Mouse (Mus musculus) splenic B cell, adult 2 months (primary cell): Measurements from ENCODE around the gene Kcnn1.

Experiments
- DNase-seq: peaks from one replicate; pipeline ENCODE4 v3.0.0-alpha.2; 2011; ENCODE audit warnings: low read depth, low spot score
- H3K27me3 ChIP-seq: 2 replicates; pipeline ENCODE4 v1.6.1; 2012; ENCODE audit warnings: mild to moderate bottlenecking, low read length, moderate library complexity, mixed read lengths; ENCODE audit not compliant: control insufficient read depth, poor library complexity, insufficient read depth, severe bottlenecking
- H3K36me3 ChIP-seq: 2 replicates; pipeline ENCODE4 v1.6.1; 2012; ENCODE audit warnings: mild to moderate bottlenecking, low read length, moderate library complexity, mixed read lengths; ENCODE audit not compliant: control insufficient read depth, poor library complexity, insufficient read depth, severe bottlenecking

Gene Kcnn1

DNA sequence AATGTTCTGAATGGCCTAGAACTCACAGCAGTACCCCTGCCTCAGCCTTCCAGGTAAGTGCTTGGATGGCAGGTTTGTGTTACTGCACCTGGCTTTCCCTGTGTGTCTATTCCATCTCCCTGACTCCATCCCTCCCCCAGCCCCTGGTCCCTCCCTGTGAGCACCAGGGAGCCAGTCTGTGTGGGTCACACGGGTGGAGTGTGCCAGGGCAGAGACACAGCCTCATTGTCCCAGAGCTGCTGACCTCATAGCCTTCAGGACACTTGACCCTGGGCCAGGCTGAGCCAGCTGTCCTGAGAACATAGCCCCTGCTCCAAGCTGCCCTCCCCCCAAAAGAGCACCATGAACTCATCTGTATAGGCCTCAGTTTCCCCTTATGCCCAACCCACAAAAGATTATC, 55.8 kb downstream of the Kcnn1 start:
- no peak for DNase-seq
- no peaks in the 10 kb centered on the region for H3K36me3 ChIP-seq
- H3K27me3 ChIP-seq, result no peaks in the 10 kb centered on the region

DNA sequence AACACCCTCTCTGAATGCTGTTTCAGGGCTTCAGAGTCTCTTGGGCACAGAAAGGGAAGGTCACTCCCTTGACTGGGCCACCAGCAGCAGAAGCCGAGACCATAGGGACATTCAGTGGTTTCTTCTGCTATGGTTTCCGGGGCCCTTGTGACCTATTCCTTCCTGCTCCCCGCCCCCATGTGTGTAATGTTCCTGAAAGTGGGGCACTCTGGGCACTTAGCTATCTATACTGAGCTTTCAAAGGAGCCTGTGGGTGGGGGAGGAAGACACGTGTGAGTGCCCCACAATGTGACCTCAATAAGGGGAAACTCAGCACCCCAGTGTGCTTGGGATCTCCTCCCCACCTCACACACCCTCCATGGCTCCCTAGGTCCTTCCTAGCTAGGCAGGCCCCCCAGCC, 56.5 kb downstream of the Kcnn1 start:
- Histone ChIP-seq H3K36me3 (no peaks in the 10 kb centered on the region), H3K27me3 (no peaks in the 10 kb centered on the region)
- peak; percentile 82 for DNase-seq

DNA sequence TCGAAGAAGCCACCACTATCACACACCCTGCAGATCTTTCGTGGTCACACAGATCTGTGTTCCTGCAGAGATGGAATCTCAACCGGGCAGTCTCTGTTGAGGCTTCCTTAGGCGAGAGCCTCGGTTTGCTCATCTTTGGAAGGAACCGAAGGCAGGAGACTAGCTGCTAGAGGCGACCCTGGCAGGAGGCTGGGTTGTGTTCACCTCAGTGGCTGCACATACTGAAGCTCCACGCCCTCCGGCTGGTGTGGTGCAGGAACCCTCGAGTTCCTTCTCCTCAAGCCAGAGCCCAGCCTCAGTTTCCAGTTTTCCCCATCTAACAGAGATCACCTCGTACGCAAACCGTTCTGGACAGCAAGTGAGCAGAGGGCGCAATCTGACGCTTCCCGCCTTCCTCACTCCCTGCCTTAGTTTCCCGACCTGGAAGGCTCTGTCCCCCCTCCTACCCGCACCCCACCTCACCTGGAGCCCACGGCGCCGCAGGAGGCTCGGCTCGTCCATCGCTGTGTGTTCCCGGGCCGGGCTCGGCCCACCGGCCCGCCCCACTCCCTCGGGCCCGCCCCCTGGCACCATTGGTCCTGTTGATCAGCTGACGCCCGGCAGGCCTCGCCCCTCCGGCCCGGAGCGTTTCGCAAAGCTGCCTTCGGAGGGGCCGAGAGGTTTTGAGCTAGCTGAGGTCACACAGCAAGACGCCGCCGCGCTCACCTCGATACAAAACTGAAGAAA, 58.4 kb downstream of the Kcnn1 start, which contains the start of gene Mast3:
Gene Mast3 (minus strand): TSS at position 574 of the 726 bp plus-strand sequence.
- peak; percentile 88 for DNase-seq
- H3K27me3 ChIP-seq, result no peaks in the 10 kb centered on the region
- H3K36me3 ChIP-seq, result no peaks in the 10 kb centered on the region

DNA sequence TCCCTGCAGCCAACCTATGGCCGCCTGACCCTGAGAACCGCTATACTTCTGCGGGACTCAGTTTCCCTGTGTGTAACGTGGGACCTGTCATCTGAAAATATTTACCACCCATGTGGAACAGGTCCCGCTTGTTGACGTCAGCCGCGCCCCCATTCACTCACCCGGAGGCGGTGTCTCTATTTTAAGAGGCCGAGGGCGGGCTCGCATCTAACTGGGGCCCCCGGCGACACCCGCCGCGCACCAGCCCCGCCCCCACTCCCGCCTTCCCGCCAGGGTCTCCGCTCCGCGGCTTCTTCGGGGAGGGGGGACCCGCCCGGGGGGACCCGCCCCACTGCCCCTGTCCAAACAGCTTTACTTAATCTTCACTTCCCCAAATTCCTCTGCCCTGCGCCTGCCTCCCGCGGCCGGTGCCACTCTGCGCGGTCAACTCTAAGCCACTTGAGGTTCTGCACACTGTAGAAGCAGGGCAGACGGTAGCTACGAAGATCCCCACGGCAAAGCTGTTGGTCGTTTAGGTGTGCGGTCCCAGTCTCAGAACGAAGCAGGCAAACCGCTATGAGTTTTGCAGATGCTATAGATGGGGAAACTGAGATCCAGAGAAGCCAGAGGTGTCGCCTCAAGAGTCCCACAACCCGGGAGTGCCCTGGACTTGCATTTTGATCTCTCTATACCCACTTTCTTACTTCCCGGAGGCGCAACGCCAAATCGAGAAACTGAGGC, 59.1 kb downstream of the Kcnn1 start:
- peaks cover 1% of the 10 kb centered on the region; the same call in 1 of the 2 replicates for H3K36me3 ChIP-seq
- peak; percentile 76 for DNase-seq
- no peaks in the 10 kb centered on the region for H3K27me3 ChIP-seq

DNA sequence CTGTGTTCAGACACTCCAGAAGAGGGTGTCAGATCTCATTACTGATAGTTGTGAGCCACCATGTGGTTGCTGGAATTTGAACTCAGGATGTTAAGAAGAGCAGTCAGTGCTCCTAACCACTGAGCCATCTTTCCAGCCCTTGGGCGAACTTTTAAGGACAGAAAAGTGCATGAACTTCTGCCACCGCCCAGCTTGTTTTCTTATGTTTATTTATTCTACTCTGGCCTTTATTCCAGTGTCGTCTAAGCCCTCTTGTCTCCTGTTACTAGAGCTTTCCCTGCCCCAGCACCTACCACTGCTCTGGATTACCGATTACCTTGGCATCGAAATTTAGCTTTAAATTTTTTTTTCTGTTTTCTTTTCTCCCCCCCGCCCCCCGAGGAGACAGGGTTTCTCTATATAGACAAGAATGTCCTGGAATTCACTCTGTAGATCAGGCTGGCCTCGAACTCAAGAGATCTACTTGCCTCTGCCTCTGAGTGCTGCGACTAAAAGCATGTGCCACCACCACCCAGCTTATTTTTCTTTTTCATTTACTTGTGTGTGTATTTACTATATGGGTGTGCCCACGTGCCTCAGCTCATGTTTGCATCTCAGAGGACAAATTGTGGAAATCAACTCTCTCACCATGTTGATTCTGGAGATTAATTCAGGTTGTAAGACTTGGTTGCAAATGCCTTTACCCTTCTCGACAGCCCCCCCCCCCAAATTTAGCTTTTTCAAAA, 60.1 kb downstream of the Kcnn1 start:
- no peaks in the 10 kb centered on the region for H3K27me3 ChIP-seq
- DNase-seq, result no peak
- H3K36me3 ChIP-seq, result peaks cover 1% of the 10 kb centered on the region; the same call in 1 of the 2 replicates

DNA sequence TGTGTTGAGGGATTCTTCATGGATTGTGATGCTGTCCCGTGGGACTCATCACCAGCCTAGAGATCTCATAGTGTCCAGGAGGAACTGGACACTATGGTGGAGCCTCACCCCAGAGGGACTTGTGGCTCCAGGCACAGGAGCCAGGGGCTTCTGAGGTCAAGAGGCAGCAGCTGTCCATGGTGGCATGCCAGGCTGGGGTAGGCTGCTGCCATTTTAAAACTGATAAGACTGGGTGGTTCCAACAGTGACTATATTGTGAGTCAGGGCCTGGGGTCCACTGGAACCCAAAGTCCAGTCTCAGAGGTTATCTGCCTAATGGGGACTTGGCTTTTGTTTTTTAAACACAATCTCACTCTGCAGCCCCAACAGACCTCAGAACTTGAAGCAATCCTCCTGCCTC, 61.2 kb downstream of the Kcnn1 start:
- no peak for DNase-seq
- Histone ChIP-seq H3K36me3 (peaks cover 1% of the 10 kb centered on the region; the same call in 1 of the 2 replicates), H3K27me3 (no peaks in the 10 kb centered on the region)

DNA sequence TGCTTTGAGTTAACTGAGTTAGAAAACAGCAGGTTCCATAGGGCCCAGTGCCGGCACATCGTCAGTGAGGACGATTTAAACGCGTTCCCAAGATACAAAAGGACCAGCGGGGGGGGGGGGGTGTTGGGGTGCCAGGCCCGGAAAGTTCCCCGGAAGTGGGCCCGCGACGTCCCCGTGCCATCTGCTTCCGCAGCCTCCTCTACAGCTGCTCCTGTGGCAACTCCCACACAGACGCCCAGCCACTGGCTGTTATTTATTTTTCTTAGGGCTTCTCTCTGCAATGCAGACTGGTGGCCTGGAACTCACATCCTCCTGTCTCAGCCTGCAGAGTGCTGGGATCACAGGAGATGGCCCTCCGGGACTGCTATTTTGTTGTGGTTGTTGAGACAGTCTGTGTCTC, 61.9 kb downstream of the Kcnn1 start:
- Histone ChIP-seq H3K27me3 (no peaks in the 10 kb centered on the region), H3K36me3 (peaks cover 1% of the 10 kb centered on the region; the same call in 1 of the 2 replicates)
- DNase-seq, result peak; percentile 53

DNA sequence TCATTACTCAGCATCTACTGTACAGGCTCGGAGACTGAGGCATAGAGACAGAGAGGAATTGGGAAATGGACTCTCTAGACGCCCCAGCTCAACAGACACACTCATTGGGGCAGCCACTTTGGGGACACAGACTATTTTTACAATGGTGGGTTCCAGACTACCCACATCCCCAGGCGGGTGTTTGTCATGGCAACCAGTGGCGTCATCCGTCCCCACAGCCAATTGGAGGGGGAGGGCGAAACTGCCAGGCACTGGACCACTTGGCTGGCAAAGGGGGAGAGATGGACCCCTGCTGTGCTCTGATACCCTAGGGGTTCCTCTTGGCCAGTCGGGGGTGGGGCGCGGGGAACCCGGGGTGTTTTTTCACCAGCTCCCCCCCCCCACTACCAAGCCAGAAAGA, 62.4 kb downstream of the Kcnn1 start:
- no peaks in the 10 kb centered on the region for H3K27me3 ChIP-seq
- peaks cover 1% of the 10 kb centered on the region; the same call in 1 of the 2 replicates for H3K36me3 ChIP-seq
- DNase-seq, result no peak

DNA sequence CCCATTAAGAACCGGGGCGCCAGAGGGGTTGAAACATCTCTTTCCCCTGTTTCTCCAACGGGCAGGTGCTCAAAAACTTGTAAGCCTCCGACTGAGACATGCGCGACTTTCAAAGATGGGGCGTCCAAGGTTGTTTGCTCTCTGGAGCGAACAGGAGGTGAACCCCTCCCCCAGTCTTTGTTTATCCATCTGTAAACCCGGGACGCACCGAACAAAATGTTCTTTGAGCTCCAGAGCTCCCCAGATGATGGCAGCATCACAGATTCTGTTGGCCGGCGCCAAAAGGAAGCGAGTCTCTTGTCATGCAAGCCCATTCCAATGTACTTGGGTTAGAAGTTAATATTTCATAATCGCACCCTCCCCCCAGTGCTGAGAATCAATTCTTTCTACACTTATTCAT, 64.8 kb downstream of the Kcnn1 start:
- no peak for DNase-seq
- peaks cover 1% of the 10 kb centered on the region; the same call in 1 of the 2 replicates for H3K36me3 ChIP-seq
- H3K27me3 ChIP-seq, result no peaks in the 10 kb centered on the region

DNA sequence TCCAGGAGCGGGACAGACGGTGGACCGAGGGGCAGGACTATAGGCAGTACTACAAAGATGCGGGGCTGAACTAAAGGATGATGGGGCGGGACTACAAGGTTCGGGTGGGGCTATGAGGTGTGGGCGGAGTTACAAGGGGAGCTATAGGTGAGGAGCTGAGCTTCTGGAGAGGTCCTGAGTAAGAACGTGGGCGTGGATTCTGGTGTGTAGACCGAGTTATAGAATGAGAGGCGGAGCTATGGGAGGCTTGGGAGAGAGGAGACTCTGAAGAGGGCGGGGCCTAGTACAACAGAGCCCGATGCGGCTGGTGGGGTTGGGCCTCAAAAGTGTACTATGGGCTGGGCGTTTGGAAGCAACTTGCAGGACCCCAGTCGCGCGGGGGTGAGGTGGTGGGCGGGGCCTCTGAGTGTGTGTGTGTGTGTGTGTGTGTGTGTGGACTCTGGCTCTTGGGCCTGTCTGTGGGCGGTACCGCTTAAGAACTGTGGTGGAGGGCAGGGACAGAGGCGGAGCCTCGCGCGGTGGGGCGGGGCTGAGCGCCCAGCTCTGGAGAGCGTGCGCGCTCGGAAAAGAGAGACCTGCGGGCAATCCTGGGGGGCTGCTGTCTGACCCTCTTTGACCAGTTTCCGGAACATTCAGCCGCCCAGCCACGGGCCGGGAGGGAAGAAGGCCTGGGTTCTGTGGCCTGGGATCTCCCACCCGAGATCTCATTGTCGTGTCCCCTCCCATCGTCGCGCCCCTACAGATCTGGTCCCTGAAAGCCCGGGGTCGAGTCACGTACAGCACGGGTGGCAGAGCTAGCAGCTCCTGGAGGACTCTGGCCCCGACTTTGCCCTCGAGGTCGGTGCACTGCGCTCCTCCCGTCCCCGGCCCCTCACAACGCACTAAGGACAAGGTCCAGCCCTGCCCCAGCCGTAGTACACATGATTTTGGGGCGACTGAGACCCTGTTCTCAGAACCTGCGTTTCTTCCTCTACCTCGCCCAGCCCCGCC, 65.7 kb downstream of the Kcnn1 start:
- H3K27me3 ChIP-seq, result no peaks in the 10 kb centered on the region
- peaks cover 1% of the 10 kb centered on the region; the same call in 1 of the 2 replicates for H3K36me3 ChIP-seq
- peak; percentile 91 for DNase-seq

DNA sequence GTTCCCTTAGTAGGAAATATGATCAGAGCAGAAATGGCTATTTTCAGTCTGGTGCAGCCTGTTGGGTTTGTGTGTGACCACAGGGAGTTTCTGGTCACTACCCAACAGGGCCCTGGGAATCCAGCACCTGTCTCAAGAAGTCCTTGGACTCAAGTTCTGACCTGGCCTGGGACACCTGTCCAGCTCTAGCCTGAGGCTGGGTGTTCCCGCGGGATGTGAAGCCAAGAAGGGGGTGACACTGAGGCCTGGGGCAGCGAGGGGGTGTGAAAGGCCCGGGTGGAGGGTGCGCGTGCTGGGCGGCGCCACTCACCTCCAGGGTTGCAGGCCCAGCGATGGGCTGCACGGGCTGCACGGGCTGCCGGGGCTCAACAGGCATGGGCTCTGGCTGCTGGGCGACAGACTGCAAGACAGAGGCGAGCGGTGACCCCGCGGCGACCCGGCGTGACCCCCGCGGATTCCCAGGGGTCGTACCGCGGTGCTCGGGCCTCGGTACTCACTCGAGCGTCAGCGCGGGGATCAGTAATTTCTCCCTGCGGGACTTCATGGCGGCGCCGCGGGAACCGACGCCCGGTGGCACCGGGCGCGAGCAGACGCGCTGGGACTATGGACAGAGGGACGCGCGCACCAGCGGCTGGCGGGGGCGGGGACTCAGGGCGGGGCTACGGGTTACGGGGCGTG, 66.5 kb downstream of the Kcnn1 start:
- no peak for DNase-seq
- Histone ChIP-seq H3K27me3 (no peaks in the 10 kb centered on the region), H3K36me3 (peaks cover 1% of the 10 kb centered on the region; the same call in 1 of the 2 replicates)

DNA sequence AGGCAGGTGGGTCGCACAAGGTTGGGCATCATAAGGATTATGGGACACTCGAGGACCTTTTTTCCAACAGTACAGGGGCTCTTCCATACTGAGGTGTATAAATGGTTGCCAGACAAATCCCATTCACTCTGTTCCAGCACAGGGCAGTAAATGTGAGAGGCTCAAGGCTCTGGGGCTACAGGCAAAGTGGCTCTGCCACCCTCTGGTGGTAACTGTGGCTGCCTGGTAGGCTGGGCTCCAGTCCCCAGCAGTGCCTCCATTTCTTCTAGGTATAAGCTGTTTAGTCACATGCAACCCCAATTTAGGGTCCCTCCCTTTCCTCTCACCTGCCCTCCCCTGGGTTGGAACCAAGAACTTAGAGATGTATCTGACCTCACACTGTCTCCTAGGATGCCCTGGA, 67.7 kb downstream of the Kcnn1 start:
- Histone ChIP-seq H3K27me3 (no peaks in the 10 kb centered on the region), H3K36me3 (peaks cover 1% of the 10 kb centered on the region; the same call in 1 of the 2 replicates)
- no peak for DNase-seq

DNA sequence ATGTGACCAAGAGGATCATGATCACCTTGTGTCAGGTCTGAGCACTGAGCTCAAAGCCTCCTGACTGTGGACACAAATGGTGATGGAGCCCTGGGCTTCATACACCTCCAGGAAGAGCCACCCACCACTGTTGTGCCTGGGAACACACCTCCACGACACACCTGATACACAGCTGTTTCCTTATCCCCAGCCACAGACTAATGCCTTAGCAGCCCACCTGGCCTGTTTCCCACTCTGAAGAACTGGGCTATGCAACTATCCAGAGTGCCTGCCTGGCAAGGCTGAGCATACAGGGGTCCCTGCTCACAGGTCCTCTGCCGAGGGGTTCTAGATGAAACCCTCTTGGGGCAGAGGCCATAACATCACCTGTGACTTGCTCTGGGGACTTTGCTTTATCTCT, 68.8 kb downstream of the Kcnn1 start:
- DNase-seq, result no peak
- no peaks in the 10 kb centered on the region for H3K27me3 ChIP-seq
- H3K36me3 ChIP-seq, result peaks cover 4% of the 10 kb centered on the region; the same call in 1 of the 2 replicates
